ENCODE assay signal across 19 mouse cellular contexts in the genomic region with DNA sequence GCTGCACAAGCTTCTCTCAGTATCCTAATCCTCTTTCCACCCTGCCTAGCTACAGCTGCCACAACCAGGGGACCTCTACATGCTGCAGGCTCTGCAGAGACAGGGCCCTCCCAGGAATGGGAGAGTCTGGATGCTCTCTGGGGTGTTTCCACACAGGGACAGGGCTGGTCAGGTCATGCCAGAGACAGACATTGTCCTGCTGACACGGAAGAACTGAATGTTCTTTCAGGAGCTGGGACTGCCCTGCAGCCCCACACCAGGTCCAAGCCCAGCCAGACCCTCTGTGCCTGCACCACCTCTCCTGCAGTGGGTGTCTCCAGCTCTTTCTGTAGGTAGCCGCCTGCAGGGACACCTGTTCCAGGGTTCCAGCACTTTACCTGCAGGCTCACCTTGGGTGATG. TPM values are rescaled to one million over a fixed set of nuclear protein-coding genes. Genes with fewer than 3 reads are reported as not detected.
DNase-seq lines count a peak whose midpoint lies in the region; ATAC-seq lines count a peak whose summit lies in the region.
"Had no signal": no experiment of that assay in that cellular context is flagged by ENCODE, and none has a peak within 500 bp of the region (broad histone marks: within the 10 kb centered on the region; RNA-seq: fewer than 3 reads in every experiment).

No protein-coding gene starts in this region.

- H3K27me3 ChIP-seq in heart, embryonic 10.5 days (ENCODE audit: insufficient read depth, poor library complexity, severe bottlenecking): peaks cover 45% of the 10 kb centered on the region
- peaks cover 55% of the 10 kb centered on the region for H3K27me3 ChIP-seq in neural tube, embryonic 13.5 days
- peaks cover 87% of the 10 kb centered on the region for H3K27me3 ChIP-seq in limb, embryonic 15.5 days

- H3K36me3 ChIP-seq in heart, embryonic 10.5 days: peaks cover 29% of the 10 kb centered on the region
- no peaks in the 10 kb centered on the region for H3K36me3 ChIP-seq in neural tube, embryonic 13.5 days
- no peaks in the 10 kb centered on the region for H3K36me3 ChIP-seq in limb, embryonic 15.5 days
- H3K36me3 ChIP-seq: kidney, embryonic 15.5 days; midbrain, embryonic 15.5 days; neural tube, embryonic 12.5 days had no signal

- no peak for ATAC-seq in neural tube, embryonic 13.5 days (ENCODE audit: low read depth)
- no peak for ATAC-seq in limb, embryonic 15.5 days (ENCODE audit: insufficient number of reproducible peaks, low FRiP score, low TSS enrichment, low read depth)
- ATAC-seq: hindbrain, postnatal 0 days; midbrain, embryonic 15.5 days; Patski had no signal

- H3K27ac ChIP-seq in heart, embryonic 10.5 days: peak overlapping the region; percentile 96
- H3K27ac ChIP-seq in neural tube, embryonic 13.5 days (replicated peaks): no peak overlapping the region
- no peak overlapping the region for H3K27ac ChIP-seq in limb, embryonic 15.5 days
- H3K27ac ChIP-seq: hindbrain, postnatal 0 days; kidney, embryonic 15.5 days; midbrain, embryonic 15.5 days; neural tube, embryonic 12.5 days had no signal

- 36% methylated on average over 2 of the region's 2 CpGs for WGBS in heart, embryonic 10.5 days
- 43% methylated on average over 2 of the region's 2 CpGs for WGBS in neural tube, embryonic 13.5 days
- WGBS in limb, embryonic 15.5 days: 41% methylated on average over 2 of the region's 2 CpGs

- no peak overlapping the region for H3K9ac ChIP-seq in neural tube, embryonic 13.5 days
- no peak overlapping the region for H3K9ac ChIP-seq in limb, embryonic 15.5 days
- H3K9ac ChIP-seq: kidney, embryonic 15.5 days; midbrain, embryonic 15.5 days had no signal

- H3K9me3 ChIP-seq in heart, embryonic 10.5 days: no peaks in the 10 kb centered on the region
- H3K9me3 ChIP-seq in neural tube, embryonic 13.5 days: no peaks in the 10 kb centered on the region
- no peaks in the 10 kb centered on the region for H3K9me3 ChIP-seq in limb, embryonic 15.5 days
- H3K9me3 ChIP-seq: kidney, embryonic 15.5 days; midbrain, embryonic 15.5 days; neural tube, embryonic 12.5 days had no signal

- peaks cover 59% of the 10 kb centered on the region for H3K4me1 ChIP-seq in heart, embryonic 10.5 days
- peaks cover 17% of the 10 kb centered on the region for H3K4me1 ChIP-seq in neural tube, embryonic 13.5 days (replicated peaks)
- peaks cover 14% of the 10 kb centered on the region for H3K4me1 ChIP-seq in limb, embryonic 15.5 days

- H3K4me3 ChIP-seq in heart, embryonic 10.5 days: peak overlapping the region; percentile 83
- no peak overlapping the region for H3K4me3 ChIP-seq in neural tube, embryonic 13.5 days
- peak overlapping the region; percentile 33; the same call in 1 of the 2 replicates for H3K4me3 ChIP-seq in limb, embryonic 15.5 days
- H3K4me3 ChIP-seq: kidney, embryonic 15.5 days; neural tube, embryonic 12.5 days had no signal

- peak overlapping the region; percentile 81 for H3K4me2 ChIP-seq in neural tube, embryonic 13.5 days
- no peak overlapping the region for H3K4me2 ChIP-seq in limb, embryonic 15.5 days

- no peak for DNase-seq in heart, embryonic 10.5 days (ENCODE audit: low spot score)
- DNase-seq in heart, adult 9 months (ENCODE audit: low spot score in 2 of 2): no peak
- DNase-seq in neural tube, embryonic 10.5 days (ENCODE audit: extremely low spot score, low spot score): no peak
- DNase-seq in thymus, adult 18-20 months: no peak
- no peak for DNase-seq in frontal cortex, adult 2 months (ENCODE audit: extremely low spot score in 1 of 2, low spot score in 1 of 2)
- DNase-seq in cerebellum, postnatal 4 days (ENCODE audit: low spot score in 2 of 2): no peak
- DNase-seq: B cell, adult 2 months; cerebellum, postnatal 14 days; liver; lung, adult 18-20 months; right cerebral cortex, postnatal 4 days; thymus, postnatal 4 days had no signal

RNA-seq across cellular contexts. Expression of a gene that starts 52.8 kb away (rescaled TPM):
- polyA plus RNA-seq in heart, embryonic 10.5 days (2016; fragmentation: Nextera tagmentation; extraction: Ambion mirVana): 34.7 and 41.3 TPM in 2 replicates
- polyA plus RNA-seq in neural tube, embryonic 13.5 days (2015; fragmentation: Nextera tagmentation; extraction: Ambion mirVana): 0.10 TPM in 1 of 2 replicates, not detected in the other
- polyA plus RNA-seq in limb, embryonic 15.5 days (2015; fragmentation: Nextera tagmentation; extraction: Ambion mirVana): not detected in 2 replicates
- polyA plus RNA-seq in frontal cortex, adult 2 months (2012; rRNA removed): not detected in 2 replicates
- polyA plus RNA-seq: hindbrain, postnatal 0 days; midbrain, embryonic 15.5 days; neural tube, embryonic 12.5 days; Patski had no signal

Comparison
In these comparisons a context has a peak if more than half of its experiments do, and no peak if none do; other contexts are left out.
1. RNA of a gene that starts 52.8 kb away (polyA plus RNA-seq): 34.7 to 41.3 TPM in heart, embryonic 10.5 days; 0.10 TPM in neural tube, embryonic 13.5 days, not detected in limb, embryonic 15.5 days and not detected in frontal cortex, adult 2 months; every median in the first group is over 10 times any median in the second.